Comparison of ENCODE assay signal across 20 mouse cellular contexts in the genomic region with DNA sequence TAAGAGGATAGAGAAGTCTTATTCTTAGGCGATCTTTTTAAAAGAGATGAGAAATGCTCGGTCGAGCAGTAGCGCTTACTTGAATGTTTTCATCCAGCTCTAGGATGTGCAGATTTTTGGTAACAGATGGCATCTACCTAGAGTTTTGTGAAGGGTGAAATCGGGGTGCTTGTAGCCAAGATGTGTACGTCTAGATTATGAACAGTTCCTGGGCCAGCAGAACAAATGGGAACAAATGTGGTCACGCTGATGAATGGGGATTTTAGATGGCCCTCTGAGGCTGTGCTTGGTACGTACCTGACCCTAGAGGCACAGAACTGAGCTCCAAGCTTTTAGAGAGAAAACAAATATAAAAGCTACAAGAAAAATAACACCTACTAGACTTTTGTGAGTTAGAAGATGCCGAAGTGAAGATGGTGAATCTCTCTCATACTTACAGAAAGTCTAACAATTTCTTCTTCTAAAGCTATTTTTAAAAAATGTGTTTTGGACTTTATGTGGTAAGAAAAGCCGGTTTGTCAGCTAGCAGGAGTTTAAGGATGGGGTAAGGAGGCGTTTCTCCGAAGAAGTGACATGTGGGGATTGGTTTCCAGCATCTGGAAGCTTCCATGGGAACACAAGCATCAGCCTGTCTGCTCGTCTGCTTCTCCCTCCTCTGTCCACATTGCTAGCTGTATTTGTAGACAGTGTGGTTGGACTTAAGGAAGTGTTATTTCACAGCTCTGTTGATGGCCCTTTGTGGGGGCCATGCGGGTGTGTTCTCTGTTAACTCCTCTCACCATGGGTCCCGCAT. TPM values are rescaled to one million over a fixed set of nuclear protein-coding genes. Genes with fewer than 3 reads are reported as not detected.
DNase-seq lines count a peak whose midpoint lies in the region; ATAC-seq and TF ChIP-seq lines count a peak whose summit lies in the region.
"Had no signal": no experiment of that assay in that cellular context is flagged by ENCODE, and none has a peak within 500 bp of the region (broad histone marks: within the 10 kb centered on the region; RNA-seq: fewer than 3 reads in every experiment).

No protein-coding gene starts in this region.

- no peak for TF ChIP-seq CTCF in kidney, adult 2 months (conservative IDR thresholded peaks at IDR 0.05; ENCODE audit: insufficient read depth, insufficient read length, low read depth, low read length)

- no peak overlapping the region for H3K4me3 ChIP-seq in embryonic facial prominence, embryonic 14.5 days (ENCODE audit: low read depth, low read length)
- no peak overlapping the region for H3K4me3 ChIP-seq in embryonic facial prominence, embryonic 10.5 days
- no peak overlapping the region for H3K4me3 ChIP-seq in kidney, adult 2 months (ENCODE audit: insufficient read depth, low read depth, low read length)
- H3K4me3 ChIP-seq in kidney, embryonic 15.5 days (replicated peaks), result no peak overlapping the region
- H3K4me3 ChIP-seq: embryonic facial prominence, embryonic 13.5 days; limb, embryonic 12.5 days; megakaryocyte, embryonic 14.5 days; stomach, embryonic 15.5 days had no signal

- 74% methylated on average over 15 of the region's 15 CpGs for WGBS in embryonic facial prominence, embryonic 14.5 days
- WGBS in embryonic facial prominence, embryonic 10.5 days, result 90% methylated on average over 15 of the region's 15 CpGs
- WGBS in kidney, adult 2 months, result 84% methylated on average over 15 of the region's 15 CpGs
- 84% methylated on average over 15 of the region's 15 CpGs for WGBS in kidney, embryonic 15.5 days

- no peaks in the 10 kb centered on the region for H3K36me3 ChIP-seq in embryonic facial prominence, embryonic 14.5 days (ENCODE audit: control insufficient read depth, insufficient read depth, low read length)
- H3K36me3 ChIP-seq in embryonic facial prominence, embryonic 10.5 days (replicated peaks), result 0 out of 2 replicates have a peak, but pooled peaks cover 2% of the 10 kb centered on the region
- H3K36me3 ChIP-seq in kidney, adult 2 months (ENCODE audit: control insufficient read depth, insufficient read depth, low read length), result no peaks in the 10 kb centered on the region
- H3K36me3 ChIP-seq in kidney, embryonic 15.5 days, result no peaks in the 10 kb centered on the region
- H3K36me3 ChIP-seq: embryonic facial prominence, embryonic 13.5 days; limb, embryonic 12.5 days; stomach, embryonic 15.5 days had no signal

- H3K9me3 ChIP-seq in embryonic facial prominence, embryonic 14.5 days (ENCODE audit: control insufficient read depth, low read length), result no peaks in the 10 kb centered on the region
- no peaks in the 10 kb centered on the region for H3K9me3 ChIP-seq in embryonic facial prominence, embryonic 10.5 days
- H3K9me3 ChIP-seq in kidney, embryonic 15.5 days (replicated peaks), result no peaks in the 10 kb centered on the region
- H3K9me3 ChIP-seq: embryonic facial prominence, embryonic 13.5 days; limb, embryonic 12.5 days; megakaryocyte, embryonic 14.5 days; stomach, embryonic 15.5 days had no signal

- H3K4me2 ChIP-seq in embryonic facial prominence, embryonic 14.5 days (ENCODE audit: low read depth, low read length), result no peak overlapping the region
- no peak overlapping the region for H3K4me2 ChIP-seq in kidney, embryonic 15.5 days
- H3K4me2 ChIP-seq: embryonic facial prominence, embryonic 13.5 days; hindbrain, embryonic 14.5 days; limb, embryonic 12.5 days; stomach, embryonic 15.5 days had no signal

- TF ChIP-seq POLR2A in kidney, adult 2 months (IDR thresholded peaks at IDR 0.05; ENCODE audit: low read depth, low read length), result no peak

- no peak overlapping the region for H3K9ac ChIP-seq in embryonic facial prominence, embryonic 14.5 days (ENCODE audit: low read depth, low read length)
- no peak overlapping the region for H3K9ac ChIP-seq in kidney, embryonic 15.5 days
- H3K9ac ChIP-seq: embryonic facial prominence, embryonic 13.5 days; forebrain, postnatal 0 days; hindbrain, embryonic 14.5 days; limb, embryonic 12.5 days; liver, embryonic 14.5 days; stomach, embryonic 15.5 days had no signal

- H3K27me3 ChIP-seq in embryonic facial prominence, embryonic 14.5 days (replicated peaks; ENCODE audit: control insufficient read depth, insufficient read depth, low read length), result no peaks in the 10 kb centered on the region
- H3K27me3 ChIP-seq in embryonic facial prominence, embryonic 10.5 days (replicated peaks; ENCODE audit: low read depth, poor library complexity, severe bottlenecking), result no peaks in the 10 kb centered on the region
- H3K27me3 ChIP-seq in kidney, adult 2 months (replicated peaks; ENCODE audit: control insufficient read depth, insufficient read depth, low read length), result no peaks in the 10 kb centered on the region
- H3K27me3 ChIP-seq in kidney, embryonic 15.5 days, result no peaks in the 10 kb centered on the region
- H3K27me3 ChIP-seq: embryonic facial prominence, embryonic 13.5 days; limb, embryonic 12.5 days; megakaryocyte, embryonic 14.5 days; stomach, embryonic 15.5 days had no signal

- H3K4me1 ChIP-seq in embryonic facial prominence, embryonic 14.5 days (ENCODE audit: control insufficient read depth, insufficient read depth, low read length), result peaks cover 3% of the 10 kb centered on the region; the same call in 1 of the 2 replicates
- peaks cover 17% of the 10 kb centered on the region for H3K4me1 ChIP-seq in embryonic facial prominence, embryonic 10.5 days
- H3K4me1 ChIP-seq in kidney, adult 2 months (ENCODE audit: control insufficient read depth, insufficient read depth, low read length), result peaks cover 46% of the 10 kb centered on the region
- peaks cover 28% of the 10 kb centered on the region for H3K4me1 ChIP-seq in kidney, embryonic 15.5 days

- ATAC-seq in embryonic facial prominence, embryonic 14.5 days (ENCODE audit: low read depth), result no peak
- no peak for ATAC-seq in kidney, embryonic 15.5 days (replicated peaks; ENCODE audit: low FRiP score)
- ATAC-seq: forebrain, postnatal 0 days had no signal

- DNase-seq in embryonic facial prominence, embryonic 14.5 days (ENCODE audit: low spot score), result peak; percentile 24
- no peak for DNase-seq in embryonic facial prominence, embryonic 10.5 days (ENCODE audit: low spot score)
- no peak for DNase-seq in kidney, adult 2 months
- peak; percentile 68 to 78 for DNase-seq in cerebellum, adult 18-20 months
- DNase-seq in cerebellum, postnatal 36 days, result peak; percentile 46 to 62
- no peak for DNase-seq in urinary bladder, adult 18-20 months (ENCODE audit: low spot score in 2 of 2)
- DNase-seq in c-Kit-positive CD71-positive TER-119-positive erythroid progenitor cells, embryonic 14.5 days (ENCODE audit: low spot score), result no peak
- DNase-seq: forebrain, postnatal 0 days; gastrocnemius, postnatal 14 days; heart, postnatal 10 days; kidney, adult 8-10 months; lung, postnatal 10 days; thymus, postnatal 14 days had no signal

- no peak overlapping the region for H3K27ac ChIP-seq in embryonic facial prominence, embryonic 14.5 days (replicated peaks; ENCODE audit: low read depth, low read length)
- no peak overlapping the region for H3K27ac ChIP-seq in embryonic facial prominence, embryonic 10.5 days (replicated peaks)
- peak overlapping the region; percentile 45; the same call in 1 of the 2 replicates for H3K27ac ChIP-seq in kidney, adult 2 months (ENCODE audit: insufficient read depth, low read depth, low read length)
- H3K27ac ChIP-seq in kidney, embryonic 15.5 days, result no peak overlapping the region
- H3K27ac ChIP-seq: embryonic facial prominence, embryonic 13.5 days; hindbrain, embryonic 14.5 days; limb, embryonic 12.5 days; liver, embryonic 14.5 days; stomach, embryonic 15.5 days had no signal

RNA-seq across cellular contexts. Expression of gene Pkp4, which starts 20.9 kb away (rescaled TPM):
- 30.8 and 31.6 TPM in 2 replicates for polyA plus RNA-seq in embryonic facial prominence, embryonic 14.5 days (2014; fragmentation: Nextera tagmentation; extraction: Ambion mirVana)
- 16.2 and 17.2 TPM in 2 replicates for polyA plus RNA-seq in embryonic facial prominence, embryonic 10.5 days (2016; fragmentation: Nextera tagmentation; extraction: Ambion mirVana)
- 211 and 242 TPM in 2 replicates for polyA plus RNA-seq in kidney, adult 2 months (2012; rRNA removed)
- 21.1 and 24.7 TPM in 2 replicates for polyA plus RNA-seq in kidney, embryonic 15.5 days (2015; fragmentation: Nextera tagmentation; extraction: Ambion mirVana)

RNA-seq across cellular contexts. Expression of gene Ccdc148, which starts 21.0 kb away (rescaled TPM):
- polyA plus RNA-seq in embryonic facial prominence, embryonic 14.5 days (2014; fragmentation: Nextera tagmentation; extraction: Ambion mirVana), result 0.68 and 0.85 TPM in 2 replicates
- 0.63 and 0.87 TPM in 2 replicates for polyA plus RNA-seq in embryonic facial prominence, embryonic 10.5 days (2016; fragmentation: Nextera tagmentation; extraction: Ambion mirVana)
- 0.90 and 1.0 TPM in 2 replicates for polyA plus RNA-seq in kidney, adult 2 months (2012; rRNA removed)
- polyA plus RNA-seq in kidney, embryonic 15.5 days (2015; fragmentation: Nextera tagmentation; extraction: Ambion mirVana), result 1.5 and 1.9 TPM in 2 replicates

Comparison
In these comparisons a context has a peak if more than half of its experiments do, and no peak if none do; other contexts are left out.
1. DNase-seq: peak in embryonic facial prominence, embryonic 14.5 days (single experiment), cerebellum, adult 18-20 months (2 of 2) and cerebellum, postnatal 36 days (2 of 2); none in embryonic facial prominence, embryonic 10.5 days (single experiment), kidney, adult 2 months (single experiment), urinary bladder, adult 18-20 months (0 of 2) and c-Kit-positive CD71-positive TER-119-positive erythroid progenitor cells, embryonic 14.5 days (single experiment).